Mouse (Mus musculus) heart, postnatal 0 days (tissue): ENCODE data around the gene Slc7a6os.

Experiments used
- CTCF ChIP-seq: IDR thresholded peaks from 2 replicates; pipeline ENCODE4 v1.5.1; 2016; ENCODE audit warnings: antibody characterized with exemption, control low read depth, low read depth
- EP300 ChIP-seq: IDR thresholded peaks from 2 replicates; pipeline ENCODE4 v1.6.1; 2016; ENCODE audit warnings: antibody characterized with exemption, low read depth

- TF ChIP-seq EP300, result no peak
- no peak for TF ChIP-seq CTCF
These were observed 17.6 kb downstream of the Slc7a6os start for GRCm38 (mm10) chr8:106193162-106193561.
